In the genomic region with DNA sequence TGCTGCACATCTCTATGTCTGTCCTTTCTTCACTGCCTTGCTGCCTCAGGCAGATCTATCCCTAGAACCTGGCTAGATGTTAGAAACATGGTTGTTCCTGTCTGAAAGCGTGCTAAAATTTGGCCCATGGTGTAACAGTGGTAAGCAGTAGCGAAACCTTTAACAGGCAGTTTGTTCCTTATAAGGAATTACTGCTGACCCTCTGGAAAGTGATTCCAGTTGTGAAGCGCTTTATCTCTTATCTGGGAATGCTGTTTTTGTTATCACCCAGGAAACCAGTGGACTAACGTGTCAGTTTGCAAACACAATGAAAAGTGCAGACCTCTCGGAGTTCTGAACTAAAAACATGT, we compare ENCODE assay signal across 21 mouse cellular contexts. TPM values are rescaled to one million over a fixed set of nuclear protein-coding genes. Genes with fewer than 3 reads are reported as not detected.
DNase-seq lines count a peak whose midpoint lies in the region; ATAC-seq lines count a peak whose summit lies in the region.
"Had no signal": no experiment of that assay in that cellular context is flagged by ENCODE, and none has a peak within 500 bp of the region (broad histone marks: within the 10 kb centered on the region; RNA-seq: fewer than 3 reads in every experiment).

No protein-coding gene starts in this region.

- no peak overlapping the region for H3K4me3 ChIP-seq in heart, embryonic 10.5 days
- H3K4me3 ChIP-seq in heart, embryonic 12.5 days, result no peak overlapping the region
- no peak overlapping the region for H3K4me3 ChIP-seq in midbrain, embryonic 12.5 days
- no peak overlapping the region for H3K4me3 ChIP-seq in midbrain, embryonic 16.5 days (ENCODE audit: low read depth, low read length)
- H3K4me3 ChIP-seq in forebrain, embryonic 16.5 days (replicated peaks; ENCODE audit: low read length), result no peak overlapping the region
- no peak overlapping the region for H3K4me3 ChIP-seq in kidney, embryonic 16.5 days (ENCODE audit: low read length)
- H3K4me3 ChIP-seq: hindbrain, embryonic 10.5 days; midbrain, embryonic 10.5 days; stomach, embryonic 15.5 days had no signal

- no peaks in the 10 kb centered on the region for H3K9me3 ChIP-seq in heart, embryonic 10.5 days
- no peaks in the 10 kb centered on the region for H3K9me3 ChIP-seq in heart, embryonic 12.5 days (replicated peaks)
- H3K9me3 ChIP-seq in midbrain, embryonic 12.5 days, result no peaks in the 10 kb centered on the region
- H3K9me3 ChIP-seq in midbrain, embryonic 16.5 days (replicated peaks; ENCODE audit: control insufficient read depth, low read length, poor library complexity, severe bottlenecking), result no peaks in the 10 kb centered on the region
- H3K9me3 ChIP-seq in forebrain, embryonic 16.5 days (ENCODE audit: control insufficient read depth, low read length), result no peaks in the 10 kb centered on the region
- H3K9me3 ChIP-seq in kidney, embryonic 16.5 days (ENCODE audit: low read length), result no peaks in the 10 kb centered on the region
- H3K9me3 ChIP-seq: hindbrain, embryonic 10.5 days; midbrain, embryonic 10.5 days; stomach, embryonic 15.5 days had no signal

- H3K36me3 ChIP-seq in heart, embryonic 10.5 days, result no peaks in the 10 kb centered on the region
- H3K36me3 ChIP-seq in heart, embryonic 12.5 days, result no peaks in the 10 kb centered on the region
- H3K36me3 ChIP-seq in midbrain, embryonic 12.5 days, result no peaks in the 10 kb centered on the region
- H3K36me3 ChIP-seq in midbrain, embryonic 16.5 days (ENCODE audit: control insufficient read depth, insufficient read depth, low read length), result no peaks in the 10 kb centered on the region
- H3K36me3 ChIP-seq in forebrain, embryonic 16.5 days (ENCODE audit: control insufficient read depth, insufficient read depth), result no peaks in the 10 kb centered on the region
- H3K36me3 ChIP-seq in kidney, embryonic 16.5 days (ENCODE audit: insufficient read depth, low read length), result no peaks in the 10 kb centered on the region
- H3K36me3 ChIP-seq: hindbrain, embryonic 10.5 days; midbrain, embryonic 10.5 days; stomach, embryonic 15.5 days had no signal

- no peaks in the 10 kb centered on the region for H3K27me3 ChIP-seq in heart, embryonic 10.5 days (ENCODE audit: insufficient read depth, poor library complexity, severe bottlenecking)
- H3K27me3 ChIP-seq in heart, embryonic 12.5 days (replicated peaks), result no peaks in the 10 kb centered on the region
- H3K27me3 ChIP-seq in midbrain, embryonic 12.5 days, result no peaks in the 10 kb centered on the region
- H3K27me3 ChIP-seq in midbrain, embryonic 16.5 days (ENCODE audit: control insufficient read depth, insufficient read depth, low read depth, low read length), result no peaks in the 10 kb centered on the region
- no peaks in the 10 kb centered on the region for H3K27me3 ChIP-seq in forebrain, embryonic 16.5 days (replicated peaks; ENCODE audit: control insufficient read depth, insufficient read depth, low read length)
- no peaks in the 10 kb centered on the region for H3K27me3 ChIP-seq in kidney, embryonic 16.5 days (ENCODE audit: insufficient read depth, low read length)
- H3K27me3 ChIP-seq: stomach, embryonic 15.5 days had no signal

- no peak overlapping the region for H3K9ac ChIP-seq in heart, embryonic 12.5 days
- no peak overlapping the region for H3K9ac ChIP-seq in midbrain, embryonic 12.5 days (replicated peaks)
- H3K9ac ChIP-seq in midbrain, embryonic 16.5 days (ENCODE audit: low read depth, low read length), result no peak overlapping the region
- H3K9ac ChIP-seq in forebrain, embryonic 16.5 days (replicated peaks; ENCODE audit: low read depth, low read length), result 0 out of 2 replicates have a peak overlapping the region, but pooled peaks have one; percentile 17
- no peak overlapping the region for H3K9ac ChIP-seq in kidney, embryonic 16.5 days (replicated peaks; ENCODE audit: low read length)
- H3K9ac ChIP-seq: liver, embryonic 14.5 days; stomach, embryonic 15.5 days had no signal

- peak overlapping the region; percentile 57; the same call in 1 of the 2 replicates for H3K27ac ChIP-seq in heart, embryonic 10.5 days
- H3K27ac ChIP-seq in heart, embryonic 12.5 days (ENCODE audit: poor library complexity, severe bottlenecking), result no peak overlapping the region
- H3K27ac ChIP-seq in midbrain, embryonic 12.5 days (replicated peaks), result no peak overlapping the region
- no peak overlapping the region for H3K27ac ChIP-seq in midbrain, embryonic 16.5 days (ENCODE audit: low read length)
- peak overlapping the region; percentile 72 for H3K27ac ChIP-seq in forebrain, embryonic 16.5 days (ENCODE audit: low read length)
- no peak overlapping the region for H3K27ac ChIP-seq in kidney, embryonic 16.5 days (ENCODE audit: low read length)
- H3K27ac ChIP-seq: hindbrain, embryonic 10.5 days; liver, embryonic 14.5 days; midbrain, embryonic 10.5 days; stomach, embryonic 15.5 days had no signal

- DNase-seq in heart, embryonic 10.5 days (ENCODE audit: low spot score), result no peak
- DNase-seq in lung, postnatal 14 days, result no peak
- DNase-seq: adrenal gland, postnatal 14 days; cerebellum, adult 11-12 months; cerebellum, postnatal 25 days; gastrocnemius, postnatal 10 days; kidney, adult 9 months; thymus, adult 18-20 months; thymus, postnatal 4 days had no signal

- H3K4me2 ChIP-seq in heart, embryonic 12.5 days, result no peak overlapping the region
- no peak overlapping the region for H3K4me2 ChIP-seq in midbrain, embryonic 12.5 days (replicated peaks)
- H3K4me2 ChIP-seq in midbrain, embryonic 16.5 days (ENCODE audit: low read length), result no peak overlapping the region
- no peak overlapping the region for H3K4me2 ChIP-seq in forebrain, embryonic 16.5 days (ENCODE audit: low read length)
- H3K4me2 ChIP-seq in kidney, embryonic 16.5 days (replicated peaks; ENCODE audit: low read depth, low read length), result no peak overlapping the region
- H3K4me2 ChIP-seq: stomach, embryonic 15.5 days had no signal

- H3K4me1 ChIP-seq in heart, embryonic 10.5 days, result peaks cover 9% of the 10 kb centered on the region
- H3K4me1 ChIP-seq in heart, embryonic 12.5 days (replicated peaks), result peaks cover 9% of the 10 kb centered on the region
- H3K4me1 ChIP-seq in midbrain, embryonic 12.5 days, result no peaks in the 10 kb centered on the region
- H3K4me1 ChIP-seq in midbrain, embryonic 16.5 days (ENCODE audit: control insufficient read depth, insufficient read depth, low read length), result no peaks in the 10 kb centered on the region
- H3K4me1 ChIP-seq in forebrain, embryonic 16.5 days (replicated peaks; ENCODE audit: control insufficient read depth, insufficient read depth, low read length), result peaks cover 6% of the 10 kb centered on the region
- no peaks in the 10 kb centered on the region for H3K4me1 ChIP-seq in kidney, embryonic 16.5 days (ENCODE audit: insufficient read depth, low read length)
- H3K4me1 ChIP-seq: hindbrain, embryonic 10.5 days; midbrain, embryonic 10.5 days; stomach, embryonic 15.5 days had no signal

- ATAC-seq in heart, embryonic 12.5 days (ENCODE audit: insufficient number of reproducible peaks, low FRiP score), result no peak
- ATAC-seq in midbrain, embryonic 12.5 days (ENCODE audit: low FRiP score, low read depth), result 0 out of 2 replicates have a peak, but pooled peaks have one; percentile 6
- ATAC-seq in midbrain, embryonic 16.5 days, result no peak
- no peak for ATAC-seq in forebrain, embryonic 16.5 days
- 0 out of 2 replicates have a peak, but pooled peaks have one; percentile 16 for ATAC-seq in neutrophil, adult 5-6 weeks (ENCODE audit: extremely low read depth, insufficient number of reproducible peaks, low FRiP score, poor library complexity, severe bottlenecking)
- ATAC-seq in kidney, embryonic 16.5 days (ENCODE audit: low FRiP score, low TSS enrichment), result no peak
- ATAC-seq: activated CD4-positive, CD25-positive, alpha-beta regulatory T cell, adult 4 months; CD4-positive, CD25-positive, alpha-beta regulatory T cell, adult 4 months had no signal

- 29% methylated on average over 5 of the region's 5 CpGs for WGBS in heart, embryonic 10.5 days
- 15% methylated on average over 5 of the region's 5 CpGs for WGBS in heart, embryonic 12.5 days
- WGBS in midbrain, embryonic 12.5 days, result 84% methylated on average over 5 of the region's 5 CpGs
- 83% methylated on average over 5 of the region's 5 CpGs for WGBS in midbrain, embryonic 16.5 days
- WGBS in forebrain, embryonic 16.5 days, result 83% methylated on average over 5 of the region's 5 CpGs
- WGBS in kidney, embryonic 16.5 days, result 76% methylated on average over 5 of the region's 5 CpGs

RNA-seq across cellular contexts. Expression of a gene that starts 5.5 kb away (rescaled TPM):
- polyA plus RNA-seq in heart, embryonic 10.5 days (2016; fragmentation: Nextera tagmentation; extraction: Ambion mirVana), result 81.4 and 85.2 TPM in 2 replicates
- polyA plus RNA-seq in heart, embryonic 12.5 days (2016; fragmentation: Nextera tagmentation; extraction: Ambion mirVana), result 98.0 and 98.7 TPM in 2 replicates
- polyA plus RNA-seq in midbrain, embryonic 12.5 days (2016; fragmentation: Nextera tagmentation; extraction: Ambion mirVana), result 111 and 125 TPM in 2 replicates
- 120 and 121 TPM in 2 replicates for polyA plus RNA-seq in midbrain, embryonic 16.5 days (2015; fragmentation: Nextera tagmentation; extraction: Ambion mirVana)
- polyA plus RNA-seq in forebrain, embryonic 16.5 days (2015; fragmentation: Nextera tagmentation; extraction: Ambion mirVana), result 144 and 160 TPM in 2 replicates
- total RNA-seq in neutrophil, adult 5-6 weeks (2017), result 22.7 and 23.3 TPM in 2 replicates
- polyA plus RNA-seq in kidney, embryonic 16.5 days (2015; fragmentation: Nextera tagmentation; extraction: Ambion mirVana), result 76.0 and 85.4 TPM in 2 replicates

RNA-seq across cellular contexts. Expression of a gene that starts 7.9 kb away (rescaled TPM):
- 25.2 and 31.7 TPM in 2 replicates for polyA plus RNA-seq in heart, embryonic 10.5 days (2016; fragmentation: Nextera tagmentation; extraction: Ambion mirVana)
- 29.3 and 29.5 TPM in 2 replicates for polyA plus RNA-seq in heart, embryonic 12.5 days (2016; fragmentation: Nextera tagmentation; extraction: Ambion mirVana)
- polyA plus RNA-seq in midbrain, embryonic 12.5 days (2016; fragmentation: Nextera tagmentation; extraction: Ambion mirVana), result 42.1 and 43.7 TPM in 2 replicates
- polyA plus RNA-seq in midbrain, embryonic 16.5 days (2015; fragmentation: Nextera tagmentation; extraction: Ambion mirVana), result 14.3 and 17.5 TPM in 2 replicates
- polyA plus RNA-seq in forebrain, embryonic 16.5 days (2015; fragmentation: Nextera tagmentation; extraction: Ambion mirVana), result 25.4 and 29.0 TPM in 2 replicates
- total RNA-seq in neutrophil, adult 5-6 weeks (2017), result 23.0 and 24.1 TPM in 2 replicates
- polyA plus RNA-seq in kidney, embryonic 16.5 days (2015; fragmentation: Nextera tagmentation; extraction: Ambion mirVana), result 11.5 and 18.5 TPM in 2 replicates

Comparison
In these comparisons a context has a peak if more than half of its experiments do, and no peak if none do; other contexts are left out.
1. H3K27ac ChIP-seq: peak in heart, embryonic 10.5 days (single experiment) and forebrain, embryonic 16.5 days (single experiment); none in heart, embryonic 12.5 days (single experiment), midbrain, embryonic 12.5 days (single experiment), midbrain, embryonic 16.5 days (single experiment) and kidney, embryonic 16.5 days (single experiment).
2. ATAC-seq: peak in midbrain, embryonic 12.5 days (single experiment) and neutrophil, adult 5-6 weeks (single experiment); none in heart, embryonic 12.5 days (single experiment), midbrain, embryonic 16.5 days (single experiment), forebrain, embryonic 16.5 days (single experiment) and kidney, embryonic 16.5 days (single experiment).